Mouse (Mus musculus) brain, embryonic 14.5 days (tissue): Measurements from ENCODE around the gene Abhd16b.

ENCODE experiments used
- CTCF ChIP-seq: fragments of 200-500 bp; IDR thresholded peaks from 2 replicates; pipeline ENCODE4 v1.5.1; 2012; ENCODE audit warnings: inconsistent platforms, mild to moderate bottlenecking, moderate library complexity, borderline replicate concordance; ENCODE audit not compliant: insufficient read depth, insufficient read length; ENCODE audit errors: extremely low read depth
- POLR2A ChIP-seq: fragments of 200-500 bp; IDR thresholded peaks from 2 replicates; pipeline ENCODE4 v1.6.1; 2012; ENCODE audit warnings: mild to moderate bottlenecking, inconsistent platforms, borderline replicate concordance; ENCODE audit not compliant: poor library complexity, insufficient read depth, insufficient read length, severe bottlenecking; ENCODE audit errors: extremely low read depth

GRCm38 (mm10) chr2:181453274-181453673 lies 39.7 kb upstream of the Abhd16b start:
- TF ChIP-seq CTCF (no peak), POLR2A (no peak)
